Mouse (Mus musculus) R1 (cell line): ENCODE results near the gene Vrk1.

Experiments
- DNase-seq: peaks from one replicate; pipeline ENCODE4 v3.0.0-alpha.2; 2018; ENCODE audit warnings: low read depth, low spot score

Gene Vrk1

GRCm38 (mm10) chr12:106115070-106115891 lies 105.3 kb downstream of the Vrk1 start:
- DNase-seq = peak; percentile 60

DNA sequence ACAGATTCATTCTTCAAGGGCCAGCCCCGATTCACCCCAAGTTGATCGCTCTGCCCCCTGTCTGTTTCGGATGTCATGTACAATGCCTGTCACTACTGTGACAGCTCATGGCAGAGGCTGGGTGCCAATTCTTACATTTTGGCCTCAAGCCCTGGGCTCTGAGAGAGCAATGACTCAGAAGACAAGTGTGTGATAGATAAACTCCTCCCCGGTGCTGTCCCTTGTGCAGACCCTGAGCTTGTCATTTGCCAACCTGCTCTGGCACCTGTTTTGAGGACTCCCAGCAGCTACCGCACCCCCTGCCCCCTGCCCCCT lies 105.8 kb downstream of the Vrk1 start:
- no peak for DNase-seq

GRCm38 (mm10) chr12:106123276-106123675 lies 113.2 kb downstream of the Vrk1 start:
- no peak for DNase-seq

GRCm38 (mm10) chr12:106124581-106124980 lies 114.6 kb downstream of the Vrk1 start:
- DNase-seq = peak; percentile 76
